Mouse (Mus musculus) cortical plate, adult 2 months (tissue): ENCODE data around the gene Pld5.

Experiments used
- CTCF ChIP-seq: fragments of 200-500 bp; IDR thresholded peaks from 2 replicates; pipeline ENCODE4 v1.5.1; 2011; ENCODE audit warnings: mild to moderate bottlenecking, control low read depth, low read length; ENCODE audit not compliant: insufficient read depth; ENCODE audit errors: extremely low read depth
- POLR2A ChIP-seq: fragments of 200-500 bp; IDR thresholded peaks from 2 replicates; pipeline ENCODE4 v1.6.1; 2011; ENCODE audit warnings: mild to moderate bottlenecking, low read length, control low read depth; ENCODE audit not compliant: insufficient read depth; ENCODE audit errors: extremely low read depth

- no peak for TF ChIP-seq CTCF
- TF ChIP-seq POLR2A = no peak
Observed at GRCm38 (mm10) chr1:176036028-176036427, 239.1 kb downstream of the Pld5 start.
